Mouse (Mus musculus) bone marrow macrophage, adult 2 months (primary cell): ENCODE measurements around the gene Chrm3.
"Not testable (repeated sequence)": the region's sequence is repeated elsewhere in the genome, so short reads cannot be mapped to it uniquely, and the experiment has no call there.

ENCODE experiments used
- CTCF ChIP-seq: IDR thresholded peaks from 2 replicates; pipeline ENCODE4 v1.5.1; 2012; ENCODE audit warnings: low read depth, mild to moderate bottlenecking, low read length, moderate library complexity
- POLR2A ChIP-seq: IDR thresholded peaks from 2 replicates; pipeline ENCODE4 v1.6.1; 2012; ENCODE audit warnings: mild to moderate bottlenecking, low read depth, low read length, borderline replicate concordance

DNA sequence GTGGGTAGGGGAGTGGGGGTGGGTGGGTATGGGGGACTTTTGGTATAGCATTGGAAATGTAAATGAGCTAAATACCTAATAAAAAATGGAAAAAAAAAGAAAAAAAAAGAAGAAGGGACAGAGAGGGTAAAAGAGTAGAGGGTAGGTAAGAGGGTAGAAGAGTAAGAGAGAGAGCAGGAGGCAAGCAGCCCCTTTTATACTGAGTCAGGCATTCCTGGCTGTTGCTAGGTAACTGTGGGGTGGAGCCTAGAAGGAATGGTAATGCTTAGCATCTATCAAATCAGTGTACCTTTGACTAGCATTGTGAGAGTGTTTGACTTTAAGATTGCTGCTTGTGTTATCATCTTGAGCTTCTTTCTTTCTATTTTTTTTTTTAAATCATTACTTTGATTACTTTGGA is 14.8 kb upstream of the Chrm3 start:
- not testable (repeated sequence) for TF ChIP-seq CTCF, POLR2A
